In genomic region chr19:33102783-33103139, GRCm38 (mm10) we compare ENCODE assay signal across 20 mouse cellular contexts.
DNase-seq lines count a peak whose midpoint lies in the region; ATAC-seq and TF ChIP-seq lines count a peak whose summit lies in the region.
"Had no signal": no experiment of that assay in that cellular context is flagged by ENCODE, and none has a peak within 500 bp of the region (broad histone marks: within the 10 kb centered on the region; RNA-seq: fewer than 3 reads in every experiment).

No protein-coding gene starts in this region.

- H3K9ac ChIP-seq in lung, embryonic 14.5 days = no peak overlapping the region
- H3K9ac ChIP-seq in MEL (ENCODE audit: control insufficient read depth, low read depth, low read length, poor library complexity, severe bottlenecking) = no peak overlapping the region
- H3K9ac ChIP-seq: forebrain, embryonic 12.5 days; intestine, embryonic 15.5 days had no signal

- TF ChIP-seq POLR2A in MEL (IDR thresholded peaks at IDR 0.05; ENCODE audit: control insufficient read depth in 1 of 2, insufficient read depth in 1 of 2, low read depth in 1 of 2, low read length in 2 of 2, poor library complexity in 1 of 2) = no peak

- peak; percentile 70 for ATAC-seq in lung, embryonic 14.5 days (ENCODE audit: insufficient read depth)
- no peak for ATAC-seq in monocyte, adult 5-6 weeks (replicated peaks; ENCODE audit: insufficient number of reproducible peaks, low FRiP score, low TSS enrichment, poor library complexity, severe bottlenecking)
- ATAC-seq: intestine, embryonic 15.5 days had no signal

- no peaks in the 10 kb centered on the region for H3K9me3 ChIP-seq in lung, embryonic 14.5 days (ENCODE audit: low read depth, low read length)
- H3K9me3 ChIP-seq in MEL (replicated peaks; ENCODE audit: insufficient read depth, low read length) = no peaks in the 10 kb centered on the region
- H3K9me3 ChIP-seq: embryonic facial prominence, embryonic 10.5 days; forebrain, embryonic 12.5 days; G1E; intestine, embryonic 15.5 days had no signal

- H3K4me1 ChIP-seq in lung, embryonic 14.5 days (ENCODE audit: insufficient read depth) = peaks cover 10% of the 10 kb centered on the region
- peaks cover 19 to 21% of the 10 kb centered on the region in 2 experiments for H3K4me1 ChIP-seq in MEL (ENCODE audit: control insufficient read depth in 1 of 2, insufficient read depth in 2 of 2, low read length in 2 of 2)

- 28% methylated on average over 7 of the region's 7 CpGs for WGBS in lung, embryonic 14.5 days

- H3K4me2 ChIP-seq in lung, embryonic 14.5 days = 0 out of 2 replicates have a peak overlapping the region, but pooled peaks have one; percentile 15
- H3K4me2 ChIP-seq: forebrain, embryonic 12.5 days; intestine, embryonic 15.5 days had no signal

- H3K36me3 ChIP-seq in lung, embryonic 14.5 days (ENCODE audit: insufficient read depth) = no peaks in the 10 kb centered on the region
- H3K36me3 ChIP-seq in MEL (ENCODE audit: control insufficient read depth in 1 of 2, insufficient read depth in 2 of 2, low read length in 2 of 2) = peaks cover 0 to 23% of the 10 kb centered on the region in 2 experiments; a peak in 2 of 4 replicates
- H3K36me3 ChIP-seq: embryonic facial prominence, embryonic 10.5 days; forebrain, embryonic 12.5 days; G1E; intestine, embryonic 15.5 days had no signal

- TF ChIP-seq CTCF in lung, embryonic 14.5 days (IDR thresholded peaks at IDR 0.05; ENCODE audit: low read depth) = no peak
- no peak for TF ChIP-seq CTCF in MEL (IDR thresholded peaks at IDR 0.05 in 2 of 3, conservative IDR thresholded peaks at IDR 0.05 in 1 of 3; ENCODE audit: control insufficient read depth in 1 of 3, insufficient read depth in 1 of 3, low read depth in 2 of 3, low read length in 3 of 3, poor library complexity in 1 of 3, severe bottlenecking in 1 of 3)

- H3K27ac ChIP-seq in lung, embryonic 14.5 days (ENCODE audit: low read depth) = no peak overlapping the region
- H3K27ac ChIP-seq in MEL (ENCODE audit: control insufficient read depth, low read depth, low read length) = peak overlapping the region; percentile 96; the same call in 1 of the 2 replicates
- H3K27ac ChIP-seq: embryonic facial prominence, embryonic 10.5 days; forebrain, embryonic 12.5 days; heart, adult 2 months; intestine, embryonic 15.5 days had no signal

- DNase-seq in heart, adult 11 months = peak; percentile 44
- no peak for DNase-seq in heart, adult 9 months (ENCODE audit: low spot score in 2 of 2)
- peak; percentile 69 for DNase-seq in lung, embryonic 14.5 days
- no peak for DNase-seq in lung, postnatal 25 days (ENCODE audit: low spot score)
- no peak for DNase-seq in MEL (ENCODE audit: low read depth, low spot score)
- DNase-seq in lung, postnatal 10 days = peak; percentile 36
- no peak for DNase-seq in layer of hippocampus, adult 11-12 months (ENCODE audit: low spot score)
- DNase-seq: adrenal gland, postnatal 25 days; cerebellum, adult 18-20 months; gastrocnemius, postnatal 14 days; heart, adult 2 months; layer of hippocampus, postnatal 36 days; right cerebral cortex, postnatal 4 days; thymus, adult 2 months had no signal

- no peak overlapping the region for H3K4me3 ChIP-seq in lung, embryonic 14.5 days (ENCODE audit: low read depth, low read length)
- no peak overlapping the region for H3K4me3 ChIP-seq in MEL (ENCODE audit: control insufficient read depth in 1 of 2, insufficient read depth in 1 of 2, low read depth in 2 of 2, low read length in 2 of 2)
- H3K4me3 ChIP-seq: embryonic facial prominence, embryonic 10.5 days; forebrain, embryonic 12.5 days; heart, adult 2 months; intestine, embryonic 15.5 days; layer of hippocampus, adult 2 months had no signal

- H3K79me2 ChIP-seq in MEL (ENCODE audit: control insufficient read depth, insufficient read depth, low read length, poor library complexity) = no peaks in the 10 kb centered on the region; the same call in 1 of the 2 replicates

- H3K27me3 ChIP-seq in lung, embryonic 14.5 days (ENCODE audit: insufficient read depth, low read length) = no peaks in the 10 kb centered on the region
- no peaks in the 10 kb centered on the region for H3K27me3 ChIP-seq in MEL (ENCODE audit: control insufficient read depth in 1 of 2, insufficient read depth in 2 of 2, low read length in 2 of 2)
- H3K27me3 ChIP-seq: forebrain, embryonic 12.5 days; intestine, embryonic 15.5 days had no signal

- TF ChIP-seq EP300 in MEL (IDR thresholded peaks at IDR 0.05; ENCODE audit: low read depth in 1 of 2, low read length in 2 of 2) = no peak

- no peak for TF ChIP-seq RAD21 in MEL (IDR thresholded peaks at IDR 0.05; ENCODE audit: low read depth, low read length)

TF ChIP-seq in MEL, 35 proteins besides CTCF, POLR2A, EP300 and RAD21:
- TF ChIP-seq JUND (IDR thresholded peaks at IDR 0.05; ENCODE audit: low read depth, low read length) (no peak), ZC3H11A (IDR thresholded peaks at IDR 0.05; ENCODE audit: low read depth, low read length) (no peak)
TF ChIP-seq in MEL: peak in this region for 0.

Comparison
In these comparisons a context has a peak if more than half of its experiments do, and no peak if none do; other contexts are left out.
1. DNase-seq: peak in heart, adult 11 months (single experiment), lung, embryonic 14.5 days (single experiment) and lung, postnatal 10 days (single experiment); none in heart, adult 9 months (0 of 2), lung, postnatal 25 days (single experiment), MEL (single experiment) and layer of hippocampus, adult 11-12 months (single experiment).